Mouse (Mus musculus): ENCODE results near the gene Cnpy1. TPM values are rescaled to one million over a fixed set of nuclear protein-coding genes. Genes with fewer than 3 reads are reported as not detected.

Gene Cnpy1
- total and polyA plus RNA-seq, 3 experiments, result not detected

DNA sequence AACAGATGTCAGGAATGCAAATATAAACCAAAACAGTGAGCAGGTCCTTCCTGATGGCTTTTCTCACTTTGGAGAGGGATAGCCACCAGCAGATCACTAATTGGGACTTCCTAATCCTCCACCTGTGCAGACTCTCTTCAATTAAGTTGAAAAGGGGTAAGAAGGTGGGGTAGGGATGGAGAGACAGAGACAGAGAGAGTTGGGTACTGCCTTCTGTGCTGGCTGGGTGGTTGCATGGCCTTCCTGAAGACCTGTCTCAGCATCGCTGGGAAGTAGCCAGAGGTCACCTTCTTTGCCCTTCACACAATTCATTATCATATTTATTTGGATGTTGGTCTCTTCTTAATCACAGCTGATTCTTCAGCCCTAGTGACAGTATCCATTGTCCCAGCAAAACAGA, 26.0 kb downstream of the Cnpy1 start:
- H3K9ac ChIP-seq (ENCODE audit: low read depth, low read length), result no peak overlapping the region
- intact Hi-C loops (cut with DNase I), result no loop called here
- no peaks in the 10 kb centered on the region for H3K79me2 ChIP-seq (replicated peaks; ENCODE audit: control insufficient read depth, insufficient read depth, low read length)
- DNase-seq, result no peak
- no peak for TF ChIP-seq EP300 (IDR thresholded peaks at IDR 0.05; ENCODE audit: insufficient read depth, low read depth, low read length)
- TF ChIP-seq CTCF (IDR thresholded peaks at IDR 0.05), result no peak
- TF ChIP-seq POLR2A (IDR thresholded peaks at IDR 0.05; ENCODE audit: insufficient read depth, low read depth, low read length), result no peak
- H3K27ac ChIP-seq, result no peak overlapping the region
- H3K4me3 ChIP-seq, result no peak overlapping the region
- 77% methylated on average over 1 of the region's 1 CpGs for WGBS
- H3K4me1 ChIP-seq (ENCODE audit: control insufficient read depth, insufficient read depth, low read length), result no peaks in the 10 kb centered on the region
- H3K27me3 ChIP-seq (ENCODE audit: control insufficient read depth, insufficient read depth, low read length), result peaks cover 2% of the 10 kb centered on the region
- no peaks in the 10 kb centered on the region for H3K36me3 ChIP-seq (ENCODE audit: control insufficient read depth, insufficient read depth, low read length)

DNA sequence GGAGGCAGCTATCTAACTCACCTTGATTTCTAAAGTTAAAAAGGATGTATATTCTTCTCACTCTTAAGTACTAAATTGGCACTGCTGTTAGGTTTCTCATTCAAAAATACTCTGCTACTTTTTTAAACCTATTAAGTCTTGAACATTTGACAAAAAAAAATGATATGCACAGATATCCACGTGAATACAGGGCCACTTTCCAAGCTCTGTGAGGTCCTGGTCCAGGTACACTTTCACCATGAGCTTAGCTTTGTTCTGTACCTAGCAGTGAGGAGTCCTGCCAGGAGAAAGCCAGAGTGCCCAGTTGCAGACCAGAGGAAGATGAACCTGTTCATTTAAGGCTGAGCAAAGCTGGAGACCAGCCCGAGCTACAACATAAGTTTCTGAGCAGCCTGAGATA, 32.2 kb downstream of the Cnpy1 start:
- WGBS, result 57% methylated on average over 2 of the region's 2 CpGs
- intact Hi-C loops (cut with DNase I), result no loop called here
- Histone ChIP-seq H3K4me3 (no peak overlapping the region), H3K9ac (ENCODE audit: low read depth, low read length) (no peak overlapping the region), H3K36me3 (ENCODE audit: control insufficient read depth, insufficient read depth, low read length) (no peaks in the 10 kb centered on the region), H3K4me1 (ENCODE audit: control insufficient read depth, insufficient read depth, low read length) (no peaks in the 10 kb centered on the region), H3K27me3 (ENCODE audit: control insufficient read depth, insufficient read depth, low read length) (peaks cover 16% of the 10 kb centered on the region), H3K27ac (no peak overlapping the region), H3K79me2 (replicated peaks; ENCODE audit: control insufficient read depth, insufficient read depth, low read length) (no peaks in the 10 kb centered on the region)
- DNase-seq, result no peak
- no peak for TF ChIP-seq CTCF (IDR thresholded peaks at IDR 0.05)
- no peak for TF ChIP-seq POLR2A (IDR thresholded peaks at IDR 0.05; ENCODE audit: insufficient read depth, low read depth, low read length)
- TF ChIP-seq EP300 (IDR thresholded peaks at IDR 0.05; ENCODE audit: insufficient read depth, low read depth, low read length), result no peak

DNA sequence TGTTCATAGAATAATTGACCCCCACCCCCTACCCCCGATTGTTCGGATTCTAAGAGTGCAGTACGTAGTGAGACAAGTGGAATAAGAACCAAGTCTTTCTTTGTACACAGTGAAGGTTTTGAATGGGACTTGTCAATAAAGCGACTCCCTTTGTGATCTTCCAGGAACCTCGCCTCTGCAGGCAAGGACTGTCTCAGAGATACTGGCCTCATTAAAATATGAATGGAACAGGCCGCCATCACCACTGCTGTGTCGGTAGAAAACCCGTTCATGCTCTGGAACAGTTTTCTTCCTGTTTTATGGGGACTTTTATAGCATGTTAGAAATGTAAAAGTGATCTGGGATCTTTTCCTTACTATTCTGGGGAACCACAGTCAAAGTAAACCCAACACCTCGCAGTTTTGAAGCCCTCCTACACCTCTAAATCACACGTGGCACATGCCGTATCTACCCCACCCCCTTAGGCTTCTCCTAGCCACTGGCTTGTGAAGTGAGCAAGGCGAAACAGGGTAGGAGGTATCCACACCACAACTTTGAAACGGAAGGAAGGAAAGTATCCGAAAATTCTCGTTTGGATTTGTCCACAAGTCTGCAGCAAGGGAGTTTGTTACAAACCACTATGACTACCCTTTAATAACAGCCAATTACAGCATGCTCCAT, 33.8 kb downstream of the Cnpy1 start:
- no peak overlapping the region for H3K4me3 ChIP-seq
- TF ChIP-seq EP300 (IDR thresholded peaks at IDR 0.05; ENCODE audit: insufficient read depth, low read depth, low read length) (no peak), CTCF (IDR thresholded peaks at IDR 0.05) (no peak), POLR2A (IDR thresholded peaks at IDR 0.05; ENCODE audit: insufficient read depth, low read depth, low read length) (no peak)
- 9% methylated on average over 15 of the region's 15 CpGs for WGBS
- no peak overlapping the region for H3K9ac ChIP-seq (ENCODE audit: low read depth, low read length)
- intact Hi-C loops (cut with DNase I), result no loop called here
- no peaks in the 10 kb centered on the region for H3K4me1 ChIP-seq (ENCODE audit: control insufficient read depth, insufficient read depth, low read length)
- H3K27ac ChIP-seq, result no peak overlapping the region
- H3K79me2 ChIP-seq (replicated peaks; ENCODE audit: control insufficient read depth, insufficient read depth, low read length), result no peaks in the 10 kb centered on the region
- H3K36me3 ChIP-seq (ENCODE audit: control insufficient read depth, insufficient read depth, low read length), result no peaks in the 10 kb centered on the region
- no peak for DNase-seq
- H3K27me3 ChIP-seq (ENCODE audit: control insufficient read depth, insufficient read depth, low read length), result peaks cover 17% of the 10 kb centered on the region

DNA sequence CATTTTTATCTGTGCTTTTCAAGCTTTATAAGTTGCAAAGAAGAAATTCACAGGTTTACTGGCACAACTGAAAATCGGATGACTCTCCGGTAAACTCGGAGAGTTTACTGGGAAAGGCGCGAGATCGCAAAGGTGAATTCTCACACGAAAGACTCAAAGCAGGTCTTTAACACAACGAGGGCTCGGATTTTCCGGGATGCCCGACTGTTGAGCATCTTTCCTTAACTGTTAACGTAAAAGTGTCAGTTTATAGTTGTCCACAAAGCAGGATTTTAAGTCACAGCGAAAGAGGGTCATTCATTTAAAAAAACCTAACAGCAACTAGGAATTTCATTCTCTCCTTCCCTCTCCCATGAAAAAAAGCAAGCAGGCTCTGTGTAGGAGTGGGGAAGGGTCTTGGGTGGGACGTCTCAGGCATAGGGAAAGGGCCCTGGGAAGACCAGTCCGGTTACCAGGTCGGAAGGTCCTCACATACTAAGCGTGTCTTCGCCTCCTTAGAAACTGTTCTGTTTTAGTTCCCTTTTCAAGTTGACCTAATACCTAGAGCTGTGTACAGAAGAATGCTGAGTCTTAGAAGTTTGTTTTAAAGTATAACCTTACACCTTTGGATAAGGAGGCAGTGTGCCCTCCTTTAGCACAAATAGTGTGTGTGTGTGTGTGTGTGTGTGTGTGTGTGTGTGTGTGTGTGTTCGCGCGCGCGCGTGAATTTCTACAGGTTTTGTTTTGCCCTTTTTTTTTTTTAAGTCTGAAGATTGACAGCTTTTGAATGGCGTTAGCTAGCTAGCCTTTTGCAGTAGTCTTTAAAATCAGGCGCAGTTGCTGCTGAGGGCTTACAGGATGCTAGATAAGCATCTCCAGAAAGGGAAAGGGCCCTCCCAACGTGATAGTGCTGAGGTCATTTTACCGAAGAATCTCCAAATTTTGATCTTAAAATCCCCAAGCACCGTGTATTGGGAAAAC, 34.7 kb downstream of the Cnpy1 start:
- Histone ChIP-seq H3K27ac (no peak overlapping the region), H3K36me3 (ENCODE audit: control insufficient read depth, insufficient read depth, low read length) (no peaks in the 10 kb centered on the region), H3K79me2 (replicated peaks; ENCODE audit: control insufficient read depth, insufficient read depth, low read length) (no peaks in the 10 kb centered on the region), H3K27me3 (ENCODE audit: control insufficient read depth, insufficient read depth, low read length) (peaks cover 18% of the 10 kb centered on the region), H3K4me1 (ENCODE audit: control insufficient read depth, insufficient read depth, low read length) (no peaks in the 10 kb centered on the region), H3K9ac (ENCODE audit: low read depth, low read length) (no peak overlapping the region), H3K4me3 (no peak overlapping the region)
- no peak for DNase-seq
- no peak for TF ChIP-seq EP300 (IDR thresholded peaks at IDR 0.05; ENCODE audit: insufficient read depth, low read depth, low read length)
- TF ChIP-seq POLR2A (IDR thresholded peaks at IDR 0.05; ENCODE audit: insufficient read depth, low read depth, low read length), result no peak
- TF ChIP-seq CTCF (IDR thresholded peaks at IDR 0.05), result no peak
- 4% methylated on average over 29 of the region's 29 CpGs for WGBS
- intact Hi-C loops (cut with DNase I), result no loop called here

DNA sequence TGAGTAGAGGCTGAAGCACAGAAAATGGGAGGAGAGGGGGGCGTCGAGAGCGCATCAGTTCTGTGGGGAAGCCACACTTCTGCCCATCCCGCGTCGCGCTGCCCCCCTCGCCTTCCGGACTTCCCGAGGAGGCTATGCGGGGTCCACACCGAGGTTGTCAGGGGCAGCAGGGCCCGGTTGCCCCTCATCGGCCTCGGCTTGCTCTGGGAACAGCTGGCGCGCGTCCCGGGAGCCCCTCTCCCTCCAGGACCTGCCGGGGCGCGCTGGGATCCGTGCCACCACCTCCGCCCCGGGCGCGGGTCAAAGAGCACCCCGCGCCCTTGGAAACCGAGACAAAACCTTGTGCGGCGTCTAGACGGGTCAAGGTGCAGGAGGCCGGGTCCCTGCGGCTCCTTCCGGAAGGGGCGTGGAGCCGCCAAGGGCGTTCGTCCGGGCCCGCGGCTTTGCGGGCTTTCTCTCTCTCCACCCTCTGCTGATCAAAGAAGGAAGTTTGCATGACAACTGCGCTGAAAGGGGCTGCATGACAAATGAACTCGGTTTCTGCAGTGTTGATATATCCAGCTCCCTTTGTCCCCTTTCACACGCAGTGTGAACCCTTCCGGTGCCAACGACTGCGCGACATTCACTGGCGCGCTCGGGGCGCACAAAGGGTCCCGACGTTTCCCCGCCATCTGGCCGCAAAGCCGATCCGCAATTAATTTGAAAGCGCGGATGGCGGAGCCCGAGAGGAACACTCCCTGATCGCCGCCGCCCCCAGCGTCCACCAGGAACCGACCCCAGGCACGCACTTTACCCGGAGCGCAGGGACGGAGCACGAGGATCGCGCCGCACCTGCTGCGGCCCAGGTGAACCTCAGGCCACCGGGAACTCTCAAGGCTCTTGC, 35.8 kb downstream of the Cnpy1 start:
- WGBS, result under 1% methylated on average over 79 of the region's 80 CpGs
- no peaks in the 10 kb centered on the region for H3K36me3 ChIP-seq (ENCODE audit: control insufficient read depth, insufficient read depth, low read length)
- intact Hi-C loops (cut with DNase I), result no loop called here

More for the DNA sequence above, 35.8 kb downstream of the Cnpy1 start:
- Histone ChIP-seq H3K9ac (ENCODE audit: low read depth, low read length) (no peak overlapping the region), H3K4me3 (no peak overlapping the region), H3K27ac (no peak overlapping the region), H3K79me2 (replicated peaks; ENCODE audit: control insufficient read depth, insufficient read depth, low read length) (no peaks in the 10 kb centered on the region), H3K4me1 (ENCODE audit: control insufficient read depth, insufficient read depth, low read length) (no peaks in the 10 kb centered on the region), H3K27me3 (ENCODE audit: control insufficient read depth, insufficient read depth, low read length) (peaks cover 20% of the 10 kb centered on the region)
- DNase-seq, result no peak
- TF ChIP-seq POLR2A (IDR thresholded peaks at IDR 0.05; ENCODE audit: insufficient read depth, low read depth, low read length), result no peak
- no peak for TF ChIP-seq CTCF (IDR thresholded peaks at IDR 0.05)
- TF ChIP-seq EP300 (IDR thresholded peaks at IDR 0.05; ENCODE audit: insufficient read depth, low read depth, low read length), result no peak

All from heart, adult 2 months (tissue).